Mouse (Mus musculus) embryo, embryonic 9.5 days (tissue): ENCODE data around the gene Ftcd.

Experiments used
- DNase-seq: peaks from one replicate; pipeline ENCODE4 v3.0.0-alpha.2; 2017; ENCODE audit errors: extremely low spot score

Gene Ftcd

GRCm38 (mm10) chr10:76612473-76612872, 37.0 kb downstream of the Ftcd start:
- DNase-seq = no peak

GRCm38 (mm10) chr10:76622411-76622810, 47.0 kb downstream of the Ftcd start:
- no peak for DNase-seq

GRCm38 (mm10) chr10:76622928-76623680, 47.7 kb downstream of the Ftcd start, which contains the start of gene Col6a2:
Gene Col6a2, minus strand, starts transcription at chr10:76623630.
- peak; percentile 97 for DNase-seq

GRCm38 (mm10) chr10:76623734-76624133, 48.3 kb downstream of the Ftcd start:
- no peak for DNase-seq

GRCm38 (mm10) chr10:76624903-76625302, 49.5 kb downstream of the Ftcd start:
- DNase-seq = no peak

- no peak for DNase-seq
Observed at GRCm38 (mm10) chr10:76627714-76628113, 52.3 kb downstream of the Ftcd start.

GRCm38 (mm10) chr10:76630657-76631056, 55.2 kb downstream of the Ftcd start:
- no peak for DNase-seq

- DNase-seq = no peak
Observed at GRCm38 (mm10) chr10:76632630-76633029, 57.2 kb downstream of the Ftcd start.

- no peak for DNase-seq
Observed at GRCm38 (mm10) chr10:76634094-76634571, 58.7 kb downstream of the Ftcd start.

GRCm38 (mm10) chr10:76634584-76634983, 59.1 kb downstream of the Ftcd start:
- DNase-seq = no peak

- no peak for DNase-seq
Observed at GRCm38 (mm10) chr10:76636026-76636425, 60.6 kb downstream of the Ftcd start.

GRCm38 (mm10) chr10:76636601-76637000, 61.2 kb downstream of the Ftcd start:
- DNase-seq = no peak
